Mouse (Mus musculus) liver, embryonic 14.5 days (tissue): ENCODE measurements around the gene Ammecr1.

Source experiments
- CTCF ChIP-seq: IDR thresholded peaks from 2 replicates; pipeline ENCODE4 v1.5.1; 2016; ENCODE audit warnings: antibody characterized with exemption, low read depth, control low read depth
- EP300 ChIP-seq: IDR thresholded peaks from 2 replicates; pipeline ENCODE4 v1.6.1; 2016; ENCODE audit warnings: antibody characterized with exemption, low read depth

DNA sequence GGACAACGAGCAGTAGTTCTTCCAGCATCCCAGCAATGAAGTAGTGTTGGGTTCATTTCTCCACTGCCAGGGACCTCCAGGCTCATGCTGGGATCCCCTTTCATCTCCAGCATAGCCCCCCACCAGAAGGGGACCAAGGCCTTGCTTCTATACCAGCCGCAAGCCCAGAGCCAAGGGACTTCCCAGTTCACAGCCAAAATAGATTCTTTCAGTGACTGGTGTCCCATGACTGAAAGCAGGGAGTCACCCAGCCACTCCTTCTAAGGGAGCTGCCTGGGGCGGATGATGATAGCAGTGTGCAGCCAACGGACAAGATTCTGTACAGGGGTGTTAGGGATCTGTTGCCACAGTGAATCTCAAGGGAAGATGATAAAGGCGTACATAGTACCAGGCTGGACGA is 131.7 kb downstream of the Ammecr1 start:
- no peak for TF ChIP-seq CTCF
- TF ChIP-seq EP300, result no peak
